Mouse (Mus musculus) right cerebral cortex, postnatal 36 days (tissue): Measurements from ENCODE around the gene Magt1.
A peak's percentile ranks its signal among the peaks of the same experiment; 100 is the strongest.
"Not testable (repeated sequence)": the region's sequence is repeated elsewhere in the genome, so short reads cannot be mapped to it uniquely, and the experiment has no call there.

Experiments used
- DNase-seq, 2 experiments: peaks; one replicate each; pipeline ENCODE4 v3.0.0; 2022; ENCODE audit warnings: low spot score in 2 of 2, mixed read lengths in 1 of 2

The Magt1 gene

GRCm38 (mm10) chrX:106011465-106012159, at the start of gene Magt1:
Magt1 (minus strand) TSS chrX:106011906.
- peak; percentile 75 to 82 for DNase-seq

- no peak for DNase-seq
These were observed 36.5 kb upstream of the Magt1 start for GRCm38 (mm10) chrX:106048191-106048590.

GRCm38 (mm10) chrX:106045928-106046327, 34.2 kb upstream of the Magt1 start:
- no peak for DNase-seq

GRCm38 (mm10) chrX:106045455-106045854, 33.7 kb upstream of the Magt1 start:
- no peak for DNase-seq

GRCm38 (mm10) chrX:106043863-106044617, 32.3 kb upstream of the Magt1 start:
- no peak for DNase-seq

GRCm38 (mm10) chrX:106037185-106037752, 25.6 kb upstream of the Magt1 start:
- DNase-seq, result no peak

- no peak for DNase-seq
These were observed 24.0 kb upstream of the Magt1 start for GRCm38 (mm10) chrX:106035727-106036126.

GRCm38 (mm10) chrX:106031124-106031523, 19.4 kb upstream of the Magt1 start:
- no peak for DNase-seq

GRCm38 (mm10) chrX:106030176-106030575, 18.5 kb upstream of the Magt1 start:
- no peak for DNase-seq

GRCm38 (mm10) chrX:106027343-106027674, 15.6 kb upstream of the Magt1 start:
- no peak for DNase-seq

GRCm38 (mm10) chrX:106026418-106027342, 15.0 kb upstream of the Magt1 start, which contains the start of gene Atp7a:
Atp7a (plus strand) TSS chrX:106027276.
- peak; percentile 78 to 88 for DNase-seq

GRCm38 (mm10) chrX:106017516-106017915, 5.8 kb upstream of the Magt1 start:
- no peak for DNase-seq

GRCm38 (mm10) chrX:106017102-106017501, 5.4 kb upstream of the Magt1 start:
- no peak for DNase-seq

GRCm38 (mm10) chrX:106015571-106016322, 4.0 kb upstream of the Magt1 start, which contains the start of gene Cox7b:
Cox7b (plus strand) TSS chrX:106015700.
- DNase-seq, result peak; percentile 47 to 58

- DNase-seq, result not testable (repeated sequence)
These were observed 3.2 kb upstream of the Magt1 start for GRCm38 (mm10) chrX:106014741-106015377.

- peak in 1 of 2 experiments; percentile 3 for DNase-seq
These were observed 1.5 kb upstream of the Magt1 start for GRCm38 (mm10) chrX:106013217-106013616.

- DNase-seq, result no peak
These were observed 853 bp upstream of the Magt1 start for GRCm38 (mm10) chrX:106012559-106012958.

GRCm38 (mm10) chrX:106010762-106011161, 944 bp downstream of the Magt1 start:
- DNase-seq, result no peak

- DNase-seq, result no peak
These were observed 10.1 kb downstream of the Magt1 start for GRCm38 (mm10) chrX:106001605-106002004.

GRCm38 (mm10) chrX:105957091-105957490, 54.6 kb downstream of the Magt1 start:
- DNase-seq, result not testable (repeated sequence)
